19 mouse cellular contexts compared by ENCODE assay signal in the genomic region with DNA sequence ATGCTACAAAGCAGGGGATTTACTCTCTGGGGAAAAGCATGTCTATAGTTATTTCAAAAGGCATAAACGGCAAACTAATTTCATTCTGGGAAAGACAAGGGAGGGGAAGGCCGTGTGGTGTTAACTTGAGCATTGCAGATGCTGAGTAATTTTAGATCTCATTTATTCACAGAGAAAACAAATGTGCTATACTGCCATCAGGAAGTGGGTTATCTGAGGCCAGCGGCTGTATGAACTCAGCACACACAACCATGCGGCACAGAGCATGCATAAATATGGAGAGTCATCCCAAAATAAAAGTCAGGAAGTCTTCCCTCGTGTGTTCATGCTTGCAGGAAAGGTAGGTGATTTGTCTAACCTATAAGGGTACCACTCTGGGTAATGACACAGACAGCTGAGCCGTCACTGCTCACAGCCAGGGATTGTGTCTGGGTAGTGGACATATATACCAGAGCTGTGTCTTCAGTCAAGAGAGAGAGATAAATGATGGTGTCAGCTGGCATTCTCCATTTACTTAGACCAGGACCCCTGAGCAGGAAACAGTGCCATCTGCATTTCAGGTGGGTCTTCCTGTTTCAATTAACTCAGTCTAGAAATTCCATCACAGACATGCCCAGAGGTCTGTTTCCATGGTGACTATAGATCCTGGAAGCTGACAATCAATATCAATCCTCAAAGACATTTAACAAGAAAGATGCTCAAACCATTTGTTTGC.
A peak's percentile ranks its signal among the peaks of the same experiment; 100 is the strongest.
DNase-seq lines count a peak whose midpoint lies in the region; ATAC-seq lines count a peak whose summit lies in the region.
"Had no signal": no experiment of that assay in that cellular context is flagged by ENCODE, and none has a peak within 500 bp of the region (broad histone marks: within the 10 kb centered on the region; RNA-seq: fewer than 3 reads in every experiment).

No protein-coding gene starts in this region.

- intact Hi-C loops in left cerebral cortex, postnatal 14 days (cut with DNase I) = no loop called here
- intact Hi-C loops in left cerebral cortex, postnatal 4 days (cut with DNase I) = no loop called here

- H3K36me3 ChIP-seq in hindbrain, embryonic 14.5 days (replicated peaks; ENCODE audit: control insufficient read depth, insufficient read depth) = no peaks in the 10 kb centered on the region
- H3K36me3 ChIP-seq in midbrain, embryonic 15.5 days (replicated peaks) = no peaks in the 10 kb centered on the region
- H3K36me3 ChIP-seq: G1E had no signal

- peak; percentile 25 to 28 for DNase-seq in frontal cortex, adult 2 months (ENCODE audit: extremely low spot score in 1 of 2, low spot score in 1 of 2)
- DNase-seq in frontal cortex, postnatal 25 days (ENCODE audit: low spot score in 2 of 2) = no peak
- peak; percentile 29 to 63 for DNase-seq in left cerebral cortex, postnatal 14 days (ENCODE audit: low spot score in 2 of 2)
- DNase-seq in left cerebral cortex, postnatal 4 days = no peak
- no peak for DNase-seq in hindbrain, embryonic 14.5 days (ENCODE audit: low spot score)
- no peak for DNase-seq in urinary bladder, postnatal 25 days (ENCODE audit: low spot score)
- DNase-seq in spleen, postnatal 36 days (ENCODE audit: low spot score in 2 of 2) = no peak
- DNase-seq: adrenal gland, postnatal 36 days; cerebellum, adult 9-10 months; heart, postnatal 36 days; liver; liver, postnatal 0 days; right cerebral cortex, postnatal 25 days had no signal

- 68% methylated on average over 6 of the region's 6 CpGs for WGBS in hindbrain, embryonic 14.5 days
- WGBS in midbrain, embryonic 15.5 days = 74% methylated on average over 6 of the region's 6 CpGs

- H3K27me3 ChIP-seq in hindbrain, embryonic 14.5 days (ENCODE audit: control insufficient read depth, insufficient read depth, low read length) = no peaks in the 10 kb centered on the region
- no peaks in the 10 kb centered on the region for H3K27me3 ChIP-seq in midbrain, embryonic 15.5 days (replicated peaks)
- H3K27me3 ChIP-seq: forebrain, embryonic 13.5 days; megakaryocyte, embryonic 14.5 days had no signal

- ATAC-seq in hindbrain, embryonic 14.5 days (ENCODE audit: low FRiP score) = 0 out of 2 replicates have a peak, but pooled peaks have one; percentile 40
- ATAC-seq in midbrain, embryonic 15.5 days (replicated peaks) = peak; percentile 70; the same call in 1 of the 2 replicates
- ATAC-seq: forebrain, embryonic 13.5 days; intestine, postnatal 0 days; liver, postnatal 0 days had no signal

- H3K4me3 ChIP-seq in hindbrain, embryonic 14.5 days (replicated peaks; ENCODE audit: low read length) = no peak overlapping the region
- no peak overlapping the region for H3K4me3 ChIP-seq in midbrain, embryonic 15.5 days
- H3K4me3 ChIP-seq: forebrain, embryonic 13.5 days; megakaryocyte, embryonic 14.5 days; myocyte had no signal

- H3K4me2 ChIP-seq in hindbrain, embryonic 14.5 days (replicated peaks) = no peak overlapping the region
- no peak overlapping the region for H3K4me2 ChIP-seq in midbrain, embryonic 15.5 days
- H3K4me2 ChIP-seq: forebrain, embryonic 13.5 days had no signal

- no peak overlapping the region for H3K27ac ChIP-seq in hindbrain, embryonic 14.5 days
- no peak overlapping the region for H3K27ac ChIP-seq in midbrain, embryonic 15.5 days
- H3K27ac ChIP-seq: forebrain, embryonic 13.5 days had no signal

- peaks cover 8% of the 10 kb centered on the region for H3K4me1 ChIP-seq in hindbrain, embryonic 14.5 days (replicated peaks; ENCODE audit: control insufficient read depth, insufficient read depth, low read length)
- H3K4me1 ChIP-seq in midbrain, embryonic 15.5 days = no peaks in the 10 kb centered on the region
- H3K4me1 ChIP-seq: forebrain, embryonic 13.5 days; megakaryocyte, embryonic 14.5 days had no signal

- H3K9me3 ChIP-seq in hindbrain, embryonic 14.5 days (ENCODE audit: control insufficient read depth, low read length) = 0 out of 2 replicates have a peak, but pooled peaks cover 8% of the 10 kb centered on the region
- no peaks in the 10 kb centered on the region; the same call in 1 of the 2 replicates for H3K9me3 ChIP-seq in midbrain, embryonic 15.5 days

- H3K9ac ChIP-seq in hindbrain, embryonic 14.5 days = no peak overlapping the region
- H3K9ac ChIP-seq in midbrain, embryonic 15.5 days = no peak overlapping the region
- H3K9ac ChIP-seq: forebrain, embryonic 13.5 days; liver, postnatal 0 days had no signal

Comparison
In these comparisons a context has a peak if more than half of its experiments do, and no peak if none do; other contexts are left out.
1. DNase-seq: peak in frontal cortex, adult 2 months (2 of 2) and left cerebral cortex, postnatal 14 days (2 of 2); none in frontal cortex, postnatal 25 days (0 of 2), left cerebral cortex, postnatal 4 days (single experiment), hindbrain, embryonic 14.5 days (single experiment), urinary bladder, postnatal 25 days (single experiment) and spleen, postnatal 36 days (0 of 2).